Mouse (Mus musculus): Measurements from ENCODE around the gene Smim9. TPM values are rescaled to one million over a fixed set of nuclear protein-coding genes. Genes with fewer than 3 reads are reported as not detected.

The Smim9 gene
- polyA plus RNA-seq, 1 experiment from 2014 or later, result not detected

DNA sequence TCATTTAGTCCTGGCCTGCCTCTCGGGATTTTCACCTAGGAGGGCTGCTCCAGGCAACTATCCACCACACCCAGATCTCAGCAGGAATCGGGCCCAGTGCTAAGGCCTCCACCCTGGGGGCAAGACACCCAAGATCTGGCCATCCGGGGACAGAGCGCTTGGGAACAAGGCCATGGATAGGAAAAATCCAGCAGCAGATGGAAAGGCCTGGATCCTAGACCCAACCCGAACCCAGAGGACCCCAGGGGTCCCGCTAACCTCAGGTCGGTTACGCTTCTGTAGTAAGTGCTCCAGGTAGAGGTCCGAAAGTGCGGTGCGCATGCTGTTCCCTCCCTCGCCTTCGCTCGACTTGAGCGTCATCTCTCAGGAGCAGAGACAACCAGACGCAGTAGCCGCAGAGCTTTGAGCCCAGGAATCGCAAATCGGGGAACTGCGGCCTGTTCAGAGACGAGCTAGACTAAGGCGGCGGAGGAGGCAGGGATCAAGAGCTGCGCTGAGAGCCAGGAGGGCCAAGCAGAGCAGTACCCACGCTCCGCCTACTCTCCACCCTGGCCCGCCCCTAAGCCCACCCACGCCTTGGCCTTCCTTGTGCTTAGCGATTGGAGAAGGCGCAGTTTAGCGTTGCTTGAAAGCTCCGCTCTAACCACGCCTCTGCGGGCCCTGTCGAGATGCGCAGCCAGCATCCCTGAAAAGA lies 33.0 kb downstream of the Smim9 start, which contains the start of gene Mpp1:
Gene Mpp1, minus strand, starts transcription at position 550 of the 694 bp plus-strand sequence.
- 19% methylated on average over 36 of the region's 36 CpGs for WGBS
- no peak within 1 kb of the TSS for H3K27ac ChIP-seq (replicated peaks; ENCODE audit: low read depth, low read length)
- H3K9me3 ChIP-seq (ENCODE audit: control insufficient read depth, low read length), result no peaks in the 10 kb centered on the region
- peak; percentile 80 for DNase-seq (ENCODE audit: low spot score)
- no peaks in the 10 kb centered on the region for H3K27me3 ChIP-seq (ENCODE audit: control insufficient read depth, insufficient read depth, low read length)
- H3K4me3 ChIP-seq (ENCODE audit: low read depth, low read length), result peak within 1 kb of the TSS; percentile 41
- peak; percentile 97 for ATAC-seq (ENCODE audit: insufficient number of reproducible peaks, low FRiP score, low TSS enrichment, low read depth)
- H3K36me3 ChIP-seq (ENCODE audit: control insufficient read depth, insufficient read depth, low read length), result no peaks in the 10 kb centered on the region
- H3K4me1 ChIP-seq (ENCODE audit: control insufficient read depth, insufficient read depth, low read length), result no peaks in the 10 kb centered on the region
- peak within 1 kb of the TSS; percentile 42 for H3K4me2 ChIP-seq (ENCODE audit: low read depth, severe bottlenecking)
- peak within 1 kb of the TSS; percentile 57 for H3K9ac ChIP-seq (ENCODE audit: low read length)

DNA sequence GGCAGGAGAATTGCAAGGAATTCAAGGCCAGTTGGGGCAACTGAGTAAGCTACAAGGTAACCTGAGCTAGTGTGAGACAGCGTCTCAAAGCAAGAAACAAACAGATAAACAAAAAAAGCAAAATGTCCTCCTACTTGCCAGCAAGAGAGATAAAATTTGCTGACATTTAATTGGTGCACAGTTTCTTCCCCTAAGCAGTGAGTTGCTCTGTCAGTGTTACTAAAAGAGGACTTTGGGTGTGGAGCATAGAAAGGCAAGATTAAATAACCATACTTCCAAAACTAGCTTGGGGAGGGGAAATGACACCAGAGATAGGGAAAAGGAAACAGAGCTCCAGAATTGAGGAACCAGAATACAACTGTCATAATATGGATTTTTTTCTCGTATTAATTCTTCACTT lies 34.1 kb downstream of the Smim9 start:
- Histone ChIP-seq H3K27ac (replicated peaks; ENCODE audit: low read depth, low read length) (no peak overlapping the region), H3K36me3 (ENCODE audit: control insufficient read depth, insufficient read depth, low read length) (0 out of 2 replicates have a peak, but pooled peaks cover 2% of the 10 kb centered on the region), H3K9ac (ENCODE audit: low read length) (no peak overlapping the region), H3K9me3 (ENCODE audit: control insufficient read depth, low read length) (no peaks in the 10 kb centered on the region), H3K4me3 (ENCODE audit: low read depth, low read length) (no peak overlapping the region), H3K27me3 (ENCODE audit: control insufficient read depth, insufficient read depth, low read length) (no peaks in the 10 kb centered on the region), H3K4me2 (ENCODE audit: low read depth, severe bottlenecking) (no peak overlapping the region), H3K4me1 (ENCODE audit: control insufficient read depth, insufficient read depth, low read length) (no peaks in the 10 kb centered on the region)
- 67% methylated on average over 2 of the region's 2 CpGs for WGBS
- DNase-seq (ENCODE audit: low spot score) (no peak), ATAC-seq (ENCODE audit: insufficient number of reproducible peaks, low FRiP score, low TSS enrichment, low read depth) (no peak)

- H3K9ac ChIP-seq (ENCODE audit: low read length), result no peak overlapping the region
- H3K4me3 ChIP-seq (ENCODE audit: low read depth, low read length), result no peak overlapping the region
- ATAC-seq (ENCODE audit: insufficient number of reproducible peaks, low FRiP score, low TSS enrichment, low read depth) (no peak), DNase-seq (ENCODE audit: low spot score) (no peak)
- 0 out of 2 replicates have a peak, but pooled peaks cover 2% of the 10 kb centered on the region for H3K36me3 ChIP-seq (ENCODE audit: control insufficient read depth, insufficient read depth, low read length)
- no peaks in the 10 kb centered on the region for H3K9me3 ChIP-seq (ENCODE audit: control insufficient read depth, low read length)
- no peak overlapping the region for H3K27ac ChIP-seq (replicated peaks; ENCODE audit: low read depth, low read length)
- H3K27me3 ChIP-seq (ENCODE audit: control insufficient read depth, insufficient read depth, low read length), result no peaks in the 10 kb centered on the region
- H3K4me1 ChIP-seq (ENCODE audit: control insufficient read depth, insufficient read depth, low read length), result no peaks in the 10 kb centered on the region
- H3K4me2 ChIP-seq (ENCODE audit: low read depth, severe bottlenecking), result no peak overlapping the region
Observed at GRCm38 (mm10) chrX:75128333-75128980, 35.1 kb downstream of the Smim9 start.

GRCm38 (mm10) chrX:75126893-75127292 lies 36.7 kb downstream of the Smim9 start:
- DNase-seq (ENCODE audit: low spot score), result no peak
- Histone ChIP-seq H3K27me3 (ENCODE audit: control insufficient read depth, insufficient read depth, low read length) (no peaks in the 10 kb centered on the region), H3K36me3 (ENCODE audit: control insufficient read depth, insufficient read depth, low read length) (0 out of 2 replicates have a peak, but pooled peaks cover 2% of the 10 kb centered on the region), H3K9ac (ENCODE audit: low read length) (no peak overlapping the region), H3K4me2 (ENCODE audit: low read depth, severe bottlenecking) (no peak overlapping the region), H3K9me3 (ENCODE audit: control insufficient read depth, low read length) (no peaks in the 10 kb centered on the region), H3K4me3 (ENCODE audit: low read depth, low read length) (no peak overlapping the region), H3K27ac (replicated peaks; ENCODE audit: low read depth, low read length) (no peak overlapping the region), H3K4me1 (ENCODE audit: control insufficient read depth, insufficient read depth, low read length) (no peaks in the 10 kb centered on the region)
- ATAC-seq (ENCODE audit: insufficient number of reproducible peaks, low FRiP score, low TSS enrichment, low read depth), result no peak

GRCm38 (mm10) chrX:75125606-75126005 lies 38.0 kb downstream of the Smim9 start:
- no peaks in the 10 kb centered on the region for H3K9me3 ChIP-seq (ENCODE audit: control insufficient read depth, low read length)
- no peaks in the 10 kb centered on the region for H3K4me1 ChIP-seq (ENCODE audit: control insufficient read depth, insufficient read depth, low read length)
- no peak overlapping the region for H3K9ac ChIP-seq (ENCODE audit: low read length)
- ATAC-seq (ENCODE audit: insufficient number of reproducible peaks, low FRiP score, low TSS enrichment, low read depth), result no peak
- no peak overlapping the region for H3K4me2 ChIP-seq (ENCODE audit: low read depth, severe bottlenecking)
- no peak overlapping the region for H3K4me3 ChIP-seq (ENCODE audit: low read depth, low read length)
- 87% methylated on average over 3 of the region's 3 CpGs for WGBS
- no peak for DNase-seq (ENCODE audit: low spot score)
- no peaks in the 10 kb centered on the region for H3K27me3 ChIP-seq (ENCODE audit: control insufficient read depth, insufficient read depth, low read length)
- H3K36me3 ChIP-seq (ENCODE audit: control insufficient read depth, insufficient read depth, low read length), result 0 out of 2 replicates have a peak, but pooled peaks cover 2% of the 10 kb centered on the region
- no peak overlapping the region for H3K27ac ChIP-seq (replicated peaks; ENCODE audit: low read depth, low read length)

GRCm38 (mm10) chrX:75115550-75115949 lies 48.0 kb downstream of the Smim9 start:
- ATAC-seq (ENCODE audit: insufficient number of reproducible peaks, low FRiP score, low TSS enrichment, low read depth) (no peak), DNase-seq (ENCODE audit: low spot score) (no peak)
- Histone ChIP-seq H3K27ac (replicated peaks; ENCODE audit: low read depth, low read length) (no peak overlapping the region), H3K9ac (ENCODE audit: low read length) (no peak overlapping the region), H3K4me3 (ENCODE audit: low read depth, low read length) (no peak overlapping the region), H3K9me3 (ENCODE audit: control insufficient read depth, low read length) (no peaks in the 10 kb centered on the region), H3K4me1 (ENCODE audit: control insufficient read depth, insufficient read depth, low read length) (no peaks in the 10 kb centered on the region), H3K4me2 (ENCODE audit: low read depth, severe bottlenecking) (no peak overlapping the region), H3K36me3 (ENCODE audit: control insufficient read depth, insufficient read depth, low read length) (no peaks in the 10 kb centered on the region), H3K27me3 (ENCODE audit: control insufficient read depth, insufficient read depth, low read length) (no peaks in the 10 kb centered on the region)

- Histone ChIP-seq H3K36me3 (ENCODE audit: control insufficient read depth, insufficient read depth, low read length) (peaks cover 2% of the 10 kb centered on the region; the same call in 1 of the 2 replicates), H3K4me1 (ENCODE audit: control insufficient read depth, insufficient read depth, low read length) (no peaks in the 10 kb centered on the region), H3K27me3 (ENCODE audit: control insufficient read depth, insufficient read depth, low read length) (no peaks in the 10 kb centered on the region), H3K4me2 (ENCODE audit: low read depth, severe bottlenecking) (no peak overlapping the region), H3K9ac (ENCODE audit: low read length) (no peak overlapping the region), H3K9me3 (ENCODE audit: control insufficient read depth, low read length) (no peaks in the 10 kb centered on the region), H3K27ac (replicated peaks; ENCODE audit: low read depth, low read length) (no peak overlapping the region), H3K4me3 (ENCODE audit: low read depth, low read length) (no peak overlapping the region)
- 90% methylated on average over 6 of the region's 6 CpGs for WGBS
- DNase-seq (ENCODE audit: low spot score) (no peak), ATAC-seq (ENCODE audit: insufficient number of reproducible peaks, low FRiP score, low TSS enrichment, low read depth) (no peak)
Observed at GRCm38 (mm10) chrX:75102293-75102692, 61.3 kb downstream of the Smim9 start.

GRCm38 (mm10) chrX:75098799-75099198 lies 64.8 kb downstream of the Smim9 start:
- no peak for DNase-seq (ENCODE audit: low spot score)
- no peak overlapping the region for H3K27ac ChIP-seq (replicated peaks; ENCODE audit: low read depth, low read length)
- H3K27me3 ChIP-seq (ENCODE audit: control insufficient read depth, insufficient read depth, low read length), result no peaks in the 10 kb centered on the region
- no peak overlapping the region for H3K4me3 ChIP-seq (ENCODE audit: low read depth, low read length)
- no peak overlapping the region for H3K4me2 ChIP-seq (ENCODE audit: low read depth, severe bottlenecking)
- H3K4me1 ChIP-seq (ENCODE audit: control insufficient read depth, insufficient read depth, low read length), result no peaks in the 10 kb centered on the region
- no peaks in the 10 kb centered on the region; the same call in 1 of the 2 replicates for H3K9me3 ChIP-seq (ENCODE audit: control insufficient read depth, low read length)
- ATAC-seq (ENCODE audit: insufficient number of reproducible peaks, low FRiP score, low TSS enrichment, low read depth), result no peak
- no peaks in the 10 kb centered on the region for H3K36me3 ChIP-seq (ENCODE audit: control insufficient read depth, insufficient read depth, low read length)
- WGBS, result 87% methylated on average over 8 of the region's 8 CpGs
- no peak overlapping the region for H3K9ac ChIP-seq (ENCODE audit: low read length)
